Mouse (Mus musculus) thymus, adult 2 months (tissue): ENCODE data around the gene Hace1.

Experiments used
- CTCF ChIP-seq: fragments of 200-500 bp; IDR thresholded peaks from 2 replicates; pipeline ENCODE4 v1.5.1; 2012; ENCODE audit warnings: mild to moderate bottlenecking, control low read depth, low read length, moderate library complexity, borderline replicate concordance; ENCODE audit not compliant: control insufficient read depth, poor library complexity, insufficient read depth; ENCODE audit errors: extremely low read depth
- POLR2A ChIP-seq: fragments of 200-500 bp; IDR thresholded peaks from 2 replicates; pipeline ENCODE4 v1.6.1; 2012; ENCODE audit warnings: mild to moderate bottlenecking, low read length, control low read depth, moderate library complexity; ENCODE audit not compliant: control insufficient read depth, poor library complexity, insufficient read depth; ENCODE audit errors: extremely low read depth

DNA sequence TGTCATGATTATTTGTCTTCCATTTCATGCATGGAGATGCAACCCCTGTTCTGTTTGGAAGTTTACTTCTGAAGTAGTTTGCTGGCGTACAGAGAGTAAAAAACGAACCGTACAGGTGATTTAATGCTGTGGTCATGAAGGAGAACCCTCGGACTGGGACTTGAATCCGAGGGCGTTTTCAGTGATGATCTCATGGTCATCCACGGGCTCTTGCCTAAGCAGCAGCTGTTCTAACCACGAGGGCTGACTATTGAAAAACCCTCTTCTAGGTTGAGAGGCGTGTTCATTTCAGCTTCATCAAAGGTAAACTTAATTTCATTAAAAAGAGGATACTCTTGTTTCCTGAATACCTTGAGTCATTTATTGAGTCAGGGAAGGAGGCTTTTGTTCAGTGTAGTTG, 84.4 kb downstream of the Hace1 start:
- no peak for TF ChIP-seq CTCF
- no peak for TF ChIP-seq POLR2A
